Mouse (Mus musculus) myocyte (in vitro differentiated cells): ENCODE data around the gene Gjc1. TPM values are rescaled to one million over a fixed set of nuclear protein-coding genes. Genes with fewer than 3 reads are reported as not detected.

ENCODE experiments used
- H3K27me3 ChIP-seq: one replicate; pipeline ENCODE4 v1.6.1; 2011; ENCODE audit not compliant: control insufficient read depth, insufficient read depth, insufficient read length
- H3K36me3 ChIP-seq: one replicate; pipeline ENCODE4 v1.6.1; 2011; ENCODE audit not compliant: control insufficient read depth, insufficient read depth
- H3K4me2 ChIP-seq: one replicate; pipeline ENCODE4 v1.6.1; 2011; ENCODE audit warnings: low read depth, control low read depth
- H3K4me3 ChIP-seq: one replicate; pipeline ENCODE4 v1.5.1; 2011; ENCODE audit warnings: mild to moderate bottlenecking, control low read depth, moderate library complexity
- H3K79me2 ChIP-seq: one replicate; pipeline ENCODE4 v1.6.1; 2011; ENCODE audit not compliant: control insufficient read depth, insufficient read depth
- H3ac ChIP-seq: one replicate; pipeline ENCODE4 v1.6.1; 2011; ENCODE audit not compliant: control insufficient read depth, insufficient read length
- CEBPB ChIP-seq: IDR thresholded peaks from 2 replicates; pipeline ENCODE4 v1.6.1; 2011; ENCODE audit warnings: mild to moderate bottlenecking, moderate library complexity; ENCODE audit not compliant: poor library complexity, insufficient read depth, severe bottlenecking
- E2F4 ChIP-seq: IDR thresholded peaks from one replicate; pipeline ENCODE4 v1.6.1; 2011; ENCODE audit warnings: mild to moderate bottlenecking, control low read depth, moderate library complexity; ENCODE audit not compliant: insufficient read depth
- MAX ChIP-seq: IDR thresholded peaks from one replicate; pipeline ENCODE4 v1.6.1; 2011; ENCODE audit warnings: low read depth, mild to moderate bottlenecking, control low read depth
- MYOD1 ChIP-seq, 3 experiments: IDR thresholded peaks; one replicate each; pipeline ENCODE4 v1.6.1; 2011; ENCODE audit warnings: control low read depth in 2 of 3, low read depth in 2 of 3, mild to moderate bottlenecking in 2 of 3, moderate library complexity in 1 of 3; ENCODE audit not compliant: insufficient read length in 2 of 3, control insufficient read depth in 1 of 3
- MYOG ChIP-seq, 3 experiments: IDR thresholded peaks; one replicate each; pipeline ENCODE4 v1.6.1; 2011; ENCODE audit warnings: control low read depth in 2 of 3, low read depth in 2 of 3, mild to moderate bottlenecking in 2 of 3; ENCODE audit not compliant: insufficient read length in 2 of 3, control insufficient read depth in 1 of 3, insufficient read depth in 1 of 3
- POLR2A ChIP-seq: IDR thresholded peaks from one replicate; pipeline ENCODE4 v1.6.1; 2011; ENCODE audit warnings: low read depth, mild to moderate bottlenecking, control low read depth, moderate library complexity; ENCODE audit not compliant: insufficient read length
- POLR2AphosphoS2 ChIP-seq: IDR thresholded peaks from one replicate; pipeline ENCODE4 v1.6.1; 2011; ENCODE audit warnings: low read depth, control low read depth; ENCODE audit not compliant: insufficient read length
- REST ChIP-seq: IDR thresholded peaks from one replicate; pipeline ENCODE4 v1.6.1; 2011; ENCODE audit warnings: mild to moderate bottlenecking, control low read depth, moderate library complexity; ENCODE audit not compliant: insufficient read depth, insufficient read length
- SRF ChIP-seq: IDR thresholded peaks from one replicate; pipeline ENCODE4 v1.6.1; 2011; ENCODE audit warnings: low read depth; ENCODE audit not compliant: control insufficient read depth, insufficient read length
- TCF12 ChIP-seq: IDR thresholded peaks from one replicate; pipeline ENCODE4 v1.6.1; 2011; ENCODE audit warnings: mild to moderate bottlenecking, control low read depth; ENCODE audit not compliant: poor library complexity, insufficient read depth, severe bottlenecking
- TCF3 ChIP-seq: IDR thresholded peaks from one replicate; pipeline ENCODE4 v1.6.1; 2011; ENCODE audit warnings: low read depth, control low read depth; ENCODE audit not compliant: insufficient read length
- USF1 ChIP-seq: IDR thresholded peaks from one replicate; pipeline ENCODE4 v1.6.1; 2011; ENCODE audit warnings: low read depth, mild to moderate bottlenecking, control low read depth, moderate library complexity
- polyA plus RNA-seq: library from polyadenylated mRNA; unstranded; fragments of >200 nt; fragmentation: generic; extraction: Trizol; gene quantifications from one replicate; pipeline ENCODE4 v1.2.1, GENCODE M21; 2012; ENCODE audit warnings: missing spikeins

Gene Gjc1
- polyA plus RNA-seq, 1 experiment = 10.3 TPM

- H3K36me3 ChIP-seq = peaks cover 12% of the 10 kb centered on the region
- TF ChIP-seq USF1 (no peak), REST (no peak), SRF (no peak), E2F4 (no peak), MAX (no peak), POLR2AphosphoS2 (no peak), POLR2A (no peak), MYOD1 (IDR thresholded peaks at IDR 0.05; ENCODE audit: control insufficient read depth in 1 of 3, insufficient read length in 2 of 3, low read depth in 2 of 3) (no peak), CEBPB (no peak), TCF3 (no peak), MYOG (IDR thresholded peaks at IDR 0.05; ENCODE audit: control insufficient read depth in 1 of 3, insufficient read depth in 1 of 3, insufficient read length in 2 of 3, low read depth in 2 of 3) (no peak), TCF12 (no peak)
- no peak overlapping the region for H3K4me3 ChIP-seq
These were observed 16.0 kb downstream of the Gjc1 start for GRCm38 (mm10) chr11:102803453-102803852.

GRCm38 (mm10) chr11:102794157-102794556 lies 25.3 kb downstream of the Gjc1 start:
- Histone ChIP-seq H3K79me2 (no peaks in the 10 kb centered on the region), H3K27me3 (no peaks in the 10 kb centered on the region), H3K4me3 (no peak overlapping the region), H3K36me3 (peaks cover 3% of the 10 kb centered on the region), H3ac (no peak overlapping the region), H3K4me2 (no peak overlapping the region)
- no peak for TF ChIP-seq MYOD1 (IDR thresholded peaks at IDR 0.05; ENCODE audit: control insufficient read depth in 1 of 3, insufficient read length in 2 of 3, low read depth in 2 of 3)
- no peak for TF ChIP-seq CEBPB
- TF ChIP-seq MYOG (IDR thresholded peaks at IDR 0.05; ENCODE audit: control insufficient read depth in 1 of 3, insufficient read depth in 1 of 3, insufficient read length in 2 of 3, low read depth in 2 of 3) = no peak
- TF ChIP-seq POLR2AphosphoS2 = no peak
- no peak for TF ChIP-seq USF1
- no peak for TF ChIP-seq TCF3
- TF ChIP-seq REST = no peak
- TF ChIP-seq POLR2A = no peak
- TF ChIP-seq MAX = no peak
- TF ChIP-seq SRF = no peak
- no peak for TF ChIP-seq E2F4
- TF ChIP-seq TCF12 = no peak

More at GRCm38 (mm10) chr11:102803453-102803852, 16.0 kb downstream of the Gjc1 start:
- H3K79me2 ChIP-seq = peaks cover 48% of the 10 kb centered on the region
- H3ac ChIP-seq = no peak overlapping the region
- H3K4me2 ChIP-seq = no peak overlapping the region
- H3K27me3 ChIP-seq = no peaks in the 10 kb centered on the region

- Histone ChIP-seq H3K27me3 (no peaks in the 10 kb centered on the region), H3ac (no peak overlapping the region), H3K4me3 (no peak overlapping the region), H3K79me2 (no peaks in the 10 kb centered on the region), H3K4me2 (peak overlapping the region; percentile 3), H3K36me3 (no peaks in the 10 kb centered on the region)
- TF ChIP-seq USF1 = no peak
- TF ChIP-seq SRF = no peak
- TF ChIP-seq TCF3 = no peak
- TF ChIP-seq POLR2A = no peak
- no peak for TF ChIP-seq MAX
- no peak for TF ChIP-seq TCF12
- TF ChIP-seq MYOD1 (IDR thresholded peaks at IDR 0.05; ENCODE audit: control insufficient read depth in 1 of 3, insufficient read length in 2 of 3, low read depth in 2 of 3) = peak in 1 of 3 experiments; percentile 17
- TF ChIP-seq POLR2AphosphoS2 = no peak
- no peak for TF ChIP-seq CEBPB
- TF ChIP-seq MYOG (IDR thresholded peaks at IDR 0.05; ENCODE audit: control insufficient read depth in 1 of 3, insufficient read depth in 1 of 3, insufficient read length in 2 of 3, low read depth in 2 of 3) = peak in 1 of 3 experiments; percentile 12
- TF ChIP-seq E2F4 = no peak
- TF ChIP-seq REST = no peak
These were observed 27.6 kb downstream of the Gjc1 start for GRCm38 (mm10) chr11:102791682-102792445.

- no peaks in the 10 kb centered on the region for H3K36me3 ChIP-seq
- no peaks in the 10 kb centered on the region for H3K27me3 ChIP-seq
- no peak overlapping the region for H3K4me3 ChIP-seq
- H3ac ChIP-seq = no peak overlapping the region
- H3K79me2 ChIP-seq = no peaks in the 10 kb centered on the region
- no peak for TF ChIP-seq MYOG (IDR thresholded peaks at IDR 0.05; ENCODE audit: control insufficient read depth in 1 of 3, insufficient read depth in 1 of 3, insufficient read length in 2 of 3, low read depth in 2 of 3)
- TF ChIP-seq TCF3 = no peak
- no peak for TF ChIP-seq SRF
- no peak for TF ChIP-seq TCF12
- TF ChIP-seq MYOD1 (IDR thresholded peaks at IDR 0.05; ENCODE audit: control insufficient read depth in 1 of 3, insufficient read length in 2 of 3, low read depth in 2 of 3) = no peak
- TF ChIP-seq POLR2A = no peak
- no peak for TF ChIP-seq CEBPB
- TF ChIP-seq REST = no peak
- TF ChIP-seq E2F4 = no peak
- TF ChIP-seq USF1 = no peak
- no peak for TF ChIP-seq MAX
- TF ChIP-seq POLR2AphosphoS2 = no peak
- H3K4me2 ChIP-seq = no peak overlapping the region
These were observed 31.8 kb downstream of the Gjc1 start for GRCm38 (mm10) chr11:102787688-102788177.
